Mouse (Mus musculus) telencephalon, adult 2 months (tissue): ENCODE data around the gene Wasf3.
"Not testable (repeated sequence)": the region's sequence is repeated elsewhere in the genome, so short reads cannot be mapped to it uniquely, and the experiment has no call there.

Source experiments
- DNase-seq: peaks from one replicate; pipeline ENCODE4 v3.0.0-alpha.2; 2011; ENCODE audit warnings: low read depth, low spot score

The Wasf3 gene

DNA sequence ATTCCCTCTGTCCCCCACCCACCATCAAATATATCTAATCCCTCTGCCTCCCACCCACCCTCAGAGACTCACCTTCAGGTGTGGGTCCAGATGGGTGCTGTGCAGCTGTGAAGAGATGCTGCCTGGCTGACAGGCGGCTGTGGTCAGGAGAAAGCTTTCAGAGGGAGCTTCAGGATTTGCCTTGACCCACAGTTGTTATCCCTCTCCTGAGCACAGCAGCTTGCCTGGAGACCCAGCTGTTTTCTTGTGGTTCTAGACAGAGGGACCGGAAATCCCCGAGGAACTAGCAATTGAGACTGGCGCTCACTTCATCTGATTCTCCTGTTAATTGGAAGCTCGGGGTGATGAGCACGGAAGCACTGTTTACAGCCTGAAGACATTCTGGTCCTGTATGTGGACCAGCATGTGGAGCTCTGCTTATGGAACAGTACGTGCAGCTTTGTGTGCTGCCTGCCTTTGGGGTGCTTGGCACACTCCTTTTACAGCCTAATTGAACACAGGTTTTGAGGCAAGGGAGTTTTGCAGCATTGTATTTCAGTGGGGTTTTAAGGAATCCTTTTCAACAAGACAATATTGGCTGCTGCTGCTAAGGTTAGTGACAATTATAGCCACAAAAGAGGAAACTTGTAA is 54.5 kb downstream of the Wasf3 start:
- no peak for DNase-seq

DNA sequence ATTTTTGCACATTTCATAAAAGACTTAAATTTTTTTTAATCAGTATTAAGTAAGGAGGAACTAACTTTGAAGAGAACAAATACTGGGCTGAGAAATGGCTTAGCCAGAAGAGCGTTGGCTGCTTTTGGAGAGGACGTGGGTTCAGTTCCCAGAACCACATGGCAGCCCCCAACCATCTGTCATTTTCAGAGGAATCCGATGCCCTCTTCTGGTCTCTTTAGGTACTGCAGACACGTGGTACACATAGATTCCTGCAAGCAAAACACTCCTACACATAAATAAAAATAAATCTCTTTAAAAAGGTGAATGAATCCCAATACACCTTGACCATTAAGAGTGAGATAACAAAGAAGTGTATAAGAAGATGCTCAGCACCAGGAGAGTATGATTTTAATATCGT is 55.5 kb downstream of the Wasf3 start:
- DNase-seq: no peak

- no peak for DNase-seq
Observed at GRCm38 (mm10) chr5:146442767-146443166, 58.0 kb downstream of the Wasf3 start.

DNA sequence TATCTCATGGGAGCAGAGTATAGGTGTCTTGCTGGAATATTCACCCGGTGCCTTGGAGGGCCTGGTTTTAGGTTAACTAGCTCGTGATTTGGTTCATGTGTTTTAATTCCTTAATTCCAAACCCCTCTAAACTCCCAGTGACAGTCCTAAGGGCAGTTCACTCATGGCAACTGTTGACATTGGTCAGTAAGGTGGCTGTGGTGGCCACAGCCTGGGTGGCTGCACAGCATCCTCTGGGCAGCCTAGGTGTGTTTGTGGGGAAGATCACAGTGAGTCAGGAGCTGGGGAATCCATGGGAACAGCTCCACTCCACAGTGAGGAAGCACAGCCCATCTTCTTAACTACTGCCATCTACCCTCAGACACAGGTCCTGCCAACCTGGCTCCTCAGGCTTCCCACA is 61.8 kb downstream of the Wasf3 start:
- no peak for DNase-seq

DNA sequence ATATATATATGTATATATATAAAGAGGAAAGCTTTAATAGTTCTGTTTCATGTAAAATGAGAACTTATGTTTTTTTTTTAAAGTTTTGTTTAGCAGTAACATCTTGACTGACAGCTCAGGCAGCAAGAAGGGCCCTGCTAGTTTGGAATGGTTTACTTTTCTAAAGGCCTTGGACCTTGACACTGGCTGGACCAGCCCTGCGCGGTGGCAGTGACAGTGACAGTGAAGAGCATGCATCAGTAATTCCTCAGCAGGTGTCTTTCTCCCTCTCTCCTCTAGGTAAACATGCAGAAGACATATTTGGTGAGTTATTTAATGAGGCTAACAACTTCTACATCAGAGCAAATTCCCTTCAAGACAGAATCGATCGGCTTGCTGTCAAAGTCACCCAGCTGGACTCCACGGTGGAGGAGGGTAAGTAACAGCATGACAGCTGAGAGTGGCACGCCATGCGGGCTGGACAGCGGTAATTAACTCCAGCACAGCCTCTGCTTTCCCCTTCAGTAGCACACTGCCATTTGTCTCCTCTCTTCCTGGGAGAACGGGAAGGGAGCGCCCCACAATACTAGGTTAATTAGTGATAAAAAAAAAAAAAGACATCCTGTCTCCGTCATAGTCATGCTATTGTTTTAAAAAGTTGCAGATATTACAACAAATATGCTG is 66.9 kb downstream of the Wasf3 start:
- DNase-seq: no peak

DNA sequence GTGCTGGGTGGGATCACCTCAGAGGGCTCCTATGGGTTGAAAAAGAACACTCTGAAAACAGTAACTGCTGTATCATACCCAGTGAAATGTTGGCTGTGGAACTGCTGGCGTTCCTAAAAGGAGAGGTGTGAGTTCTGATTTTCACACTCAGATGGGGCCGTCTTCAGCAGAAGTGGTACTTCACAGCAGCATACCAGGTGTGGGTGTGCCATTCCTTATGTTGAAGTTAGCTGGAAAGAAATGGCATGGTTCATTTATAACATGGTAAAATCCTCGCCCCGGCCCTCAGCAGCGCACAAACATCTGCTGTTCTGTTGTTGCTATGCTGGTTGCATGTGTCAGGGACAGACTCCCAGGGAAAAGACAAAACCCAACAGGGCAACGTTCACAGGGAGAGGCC is 68.8 kb downstream of the Wasf3 start:
- DNase-seq: peak; percentile 52

DNA sequence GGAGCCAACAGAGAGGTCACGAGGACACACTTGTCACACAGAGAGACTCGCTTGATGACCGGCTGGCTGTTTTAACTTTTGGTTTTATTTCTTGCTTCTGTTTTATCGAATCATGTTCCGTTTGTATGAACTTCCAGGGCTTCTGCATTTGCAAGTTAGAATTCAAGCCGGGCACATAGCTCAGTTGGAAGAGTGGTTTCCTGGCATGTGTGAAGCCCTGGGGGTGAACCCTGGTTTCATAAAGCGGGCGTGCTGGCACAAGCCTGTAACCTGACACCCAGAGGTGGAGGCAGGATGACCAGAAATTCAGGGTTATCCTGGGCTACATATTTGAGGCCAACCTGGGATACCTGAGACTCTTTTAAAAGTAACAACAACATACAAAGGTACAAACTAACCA is 76.8 kb downstream of the Wasf3 start:
- no peak for DNase-seq

GRCm38 (mm10) chr5:146466663-146467062 is 81.9 kb downstream of the Wasf3 start:
- DNase-seq: no peak

DNA sequence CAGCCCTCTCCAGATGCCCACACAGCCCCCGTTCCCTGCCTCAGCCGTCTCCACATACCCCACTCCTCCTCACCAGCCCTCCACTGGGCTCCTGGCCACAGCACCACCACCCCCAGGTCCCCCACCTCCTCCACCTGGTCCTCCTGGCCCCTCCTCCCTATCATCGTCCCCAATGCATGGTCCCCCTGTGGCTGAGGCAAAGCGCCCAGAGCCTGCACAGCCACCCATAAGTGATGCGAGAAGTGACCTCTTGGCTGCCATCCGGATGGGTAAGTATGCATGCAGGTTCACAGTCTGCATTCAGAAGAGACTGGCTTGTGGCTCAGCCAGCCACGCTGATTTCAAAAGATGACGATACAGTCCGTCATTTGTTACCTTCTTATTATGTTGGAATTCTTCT is 83.5 kb downstream of the Wasf3 start:
- no peak for DNase-seq

- DNase-seq: no peak
Observed at GRCm38 (mm10) chr5:146470821-146471220, 86.0 kb downstream of the Wasf3 start.

DNA sequence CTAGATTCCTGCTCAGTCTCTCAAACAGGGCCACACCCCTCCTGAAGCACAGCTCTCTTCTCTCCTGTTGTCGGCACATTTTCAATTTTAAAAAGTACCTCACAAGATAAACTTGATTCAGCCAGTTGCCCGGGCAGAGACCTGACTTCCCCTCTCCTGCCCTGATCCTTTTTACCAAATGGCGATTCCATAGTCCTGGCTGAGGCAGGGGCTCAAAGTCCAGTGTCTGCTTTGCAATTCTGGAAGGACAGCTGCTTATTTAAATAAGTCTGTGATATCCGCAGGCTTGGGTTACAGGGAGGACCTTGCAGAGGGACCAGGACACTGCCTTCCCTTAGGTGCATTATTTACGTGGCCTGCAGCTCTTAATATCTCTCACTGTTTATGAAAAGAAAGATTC is 86.5 kb downstream of the Wasf3 start:
- DNase-seq: no peak

DNA sequence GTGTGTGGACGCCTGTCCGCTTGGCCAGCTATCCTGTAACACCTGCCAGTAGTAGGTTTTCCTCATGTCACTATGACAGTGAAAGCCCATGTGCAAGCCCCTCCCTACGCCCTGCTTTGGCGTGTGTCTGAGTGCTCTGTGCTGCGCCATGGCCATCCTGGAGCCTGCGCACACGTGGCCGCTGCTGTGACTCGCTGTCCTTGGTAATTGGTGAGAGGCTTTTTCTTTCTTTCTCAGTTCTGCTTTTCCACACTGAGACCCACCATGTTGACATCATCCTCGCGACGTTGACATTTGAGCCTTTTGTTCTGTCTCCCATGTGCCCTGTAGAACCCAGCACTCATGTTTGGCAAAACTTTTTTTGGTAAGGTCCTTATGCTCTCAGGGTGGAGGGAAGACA is 87.0 kb downstream of the Wasf3 start:
- DNase-seq: no peak

DNA sequence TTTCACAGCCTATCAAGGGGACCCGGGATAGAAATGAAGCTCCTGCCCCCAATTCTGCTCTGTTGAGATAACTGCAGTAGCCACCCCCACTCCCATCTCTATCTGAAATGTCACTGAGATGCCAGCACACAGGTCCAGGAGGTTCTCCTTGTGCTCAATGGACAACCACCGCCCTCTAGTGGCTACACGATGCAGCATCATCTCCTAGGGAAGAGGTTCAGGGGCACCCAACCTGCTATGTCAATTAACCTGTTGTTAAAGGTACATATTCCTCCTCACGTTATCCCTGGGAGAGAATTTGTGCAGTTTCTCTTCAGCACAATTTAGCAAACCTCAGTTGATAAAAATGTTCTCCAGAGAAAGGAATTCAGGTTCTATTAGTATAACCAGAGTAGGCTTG is 94.8 kb downstream of the Wasf3 start:
- not testable (repeated sequence) for DNase-seq

- DNase-seq: not testable (repeated sequence)
Observed at GRCm38 (mm10) chr5:146481665-146482064, 96.9 kb downstream of the Wasf3 start, which contains the start of gene Gm6408. Gm6408 (plus strand) TSS chr5:146481965.

- not testable (repeated sequence) for DNase-seq
Observed at GRCm38 (mm10) chr5:146488959-146489358, 104.2 kb downstream of the Wasf3 start.

DNA sequence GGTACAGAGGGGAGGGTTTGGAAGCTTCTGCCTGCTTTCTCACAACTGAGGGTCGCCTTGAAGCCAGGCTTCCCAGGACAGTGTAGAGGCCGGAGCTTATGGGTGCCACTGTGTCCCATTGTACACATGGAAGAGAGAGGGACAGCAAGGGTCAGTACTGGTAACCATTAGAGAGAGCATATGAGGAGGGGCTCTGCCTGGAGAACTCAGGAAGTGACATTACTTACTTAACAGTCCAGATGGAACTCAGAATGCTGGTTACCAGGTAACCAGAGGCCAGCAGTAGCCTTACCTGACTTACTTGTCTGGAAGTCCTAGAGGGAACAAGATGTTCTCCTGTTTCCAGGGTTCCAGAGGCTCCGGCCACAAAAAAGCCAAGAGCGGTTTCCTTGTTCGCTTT is 106.3 kb downstream of the Wasf3 start, which contains the start of gene Gm6370:
Gene Gm6370, plus strand, starts transcription at position 301 of the 400 bp plus-strand sequence.
- not testable (repeated sequence) for DNase-seq

DNA sequence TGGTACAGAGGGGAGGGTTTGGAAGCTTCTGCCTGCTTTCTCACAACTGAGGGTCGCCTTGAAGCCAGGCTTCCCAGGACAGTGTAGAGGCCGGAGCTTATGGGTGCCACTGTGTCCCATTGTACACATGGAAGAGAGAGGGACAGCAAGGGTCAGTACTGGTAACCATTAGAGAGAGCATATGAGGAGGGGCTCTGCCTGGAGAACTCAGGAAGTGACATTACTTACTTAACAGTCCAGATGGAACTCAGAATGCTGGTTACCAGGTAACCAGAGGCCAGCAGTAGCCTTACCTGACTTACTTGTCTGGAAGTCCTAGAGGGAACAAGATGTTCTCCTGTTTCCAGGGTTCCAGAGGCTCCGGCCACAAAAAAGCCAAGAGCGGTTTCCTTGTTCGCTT is 117.3 kb downstream of the Wasf3 start, which contains the start of gene 4930449I24Rik:
Gene 4930449I24Rik, plus strand, starts transcription at position 301 of the 400 bp plus-strand sequence.
- DNase-seq: not testable (repeated sequence)

DNA sequence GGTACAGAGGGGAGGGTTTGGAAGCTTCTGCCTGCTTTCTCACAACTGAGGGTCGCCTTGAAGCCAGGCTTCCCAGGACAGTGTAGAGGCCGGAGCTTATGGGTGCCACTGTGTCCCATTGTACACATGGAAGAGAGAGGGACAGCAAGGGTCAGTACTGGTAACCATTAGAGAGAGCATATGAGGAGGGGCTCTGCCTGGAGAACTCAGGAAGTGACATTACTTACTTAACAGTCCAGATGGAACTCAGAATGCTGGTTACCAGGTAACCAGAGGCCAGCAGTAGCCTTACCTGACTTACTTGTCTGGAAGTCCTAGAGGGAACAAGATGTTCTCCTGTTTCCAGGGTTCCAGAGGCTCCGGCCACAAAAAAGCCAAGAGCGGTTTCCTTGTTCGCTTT is 129.0 kb downstream of the Wasf3 start, which contains the start of gene Gm3402:
Gene Gm3402, plus strand, starts transcription at position 301 of the 400 bp plus-strand sequence.
- not testable (repeated sequence) for DNase-seq
